Mouse (Mus musculus): ENCODE measurements around the gene Lrrc71.

DNA sequence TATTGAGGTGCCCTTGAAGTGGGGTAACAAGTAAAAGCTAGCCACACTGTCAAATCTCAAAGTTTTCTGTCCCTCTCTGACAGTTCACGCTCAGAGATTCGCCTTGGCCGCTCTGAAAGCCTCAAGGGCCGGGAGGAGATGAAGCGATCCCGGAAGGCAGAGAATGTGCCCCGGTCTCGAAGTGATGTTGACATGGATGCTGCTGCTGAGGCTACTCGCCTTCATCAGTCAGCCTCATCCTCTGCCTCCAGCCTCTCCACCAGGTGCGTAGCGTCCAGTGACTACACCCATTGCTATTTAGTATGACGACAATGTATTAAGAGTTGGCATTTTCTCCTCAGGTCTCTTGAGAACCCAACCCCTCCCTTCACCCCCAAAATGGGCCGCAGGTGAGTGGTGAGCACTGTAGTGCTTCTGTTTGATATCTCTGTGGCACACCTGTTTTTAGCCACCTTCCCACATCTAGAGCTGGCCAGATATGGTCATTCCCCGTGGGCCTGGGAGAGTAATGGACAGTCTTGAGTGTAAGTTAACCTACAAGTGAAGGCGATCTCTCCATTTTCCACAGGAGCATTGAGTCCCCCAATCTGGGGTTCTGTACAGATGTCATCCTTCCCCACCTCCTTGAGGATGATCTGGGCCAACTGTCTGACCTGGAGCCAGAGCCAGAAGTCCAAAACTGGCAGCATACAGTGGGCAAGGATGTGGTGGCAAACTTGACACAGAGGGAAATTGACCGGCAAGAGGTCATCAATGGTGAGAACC is 22.8 kb downstream of the Lrrc71 start:
- TF ChIP-seq EP300 (IDR thresholded peaks at IDR 0.05; ENCODE audit: low read depth), result no peak
- TF ChIP-seq CTCF (IDR thresholded peaks at IDR 0.05; ENCODE audit: low read depth), result no peak
